Mouse (Mus musculus): ENCODE data around the gene Tlr8.
A peak's percentile ranks its signal among the peaks of the same experiment; 100 is the strongest.
"Not testable (repeated sequence)": the region's sequence is repeated elsewhere in the genome, so short reads cannot be mapped to it uniquely, and the experiment has no call there.

The Tlr8 gene

DNA sequence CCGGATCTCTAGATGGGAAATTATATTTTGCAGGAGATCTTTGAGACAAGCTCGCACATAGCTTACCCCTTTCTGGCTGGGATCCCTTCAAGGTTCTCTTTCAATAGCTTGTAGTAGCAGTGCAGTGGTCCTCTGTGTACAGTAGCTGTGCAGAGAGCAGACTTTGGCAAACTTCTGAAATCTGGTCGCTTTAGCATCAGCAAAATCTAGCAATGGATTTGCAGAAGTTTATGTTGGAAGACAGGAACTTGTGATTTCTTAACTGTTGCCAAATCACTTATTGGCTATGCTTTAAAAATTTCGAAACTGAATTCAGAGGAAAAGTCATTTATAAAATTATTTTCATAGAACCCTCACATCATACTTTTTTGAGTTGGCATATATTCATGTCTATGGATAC is at the start of gene Tlr8:
Gene Tlr8 (minus strand): TSS at position 244 of the 400 bp plus-strand sequence.
- no peak for DNase-seq

GRCm38 (mm10) chrX:167302061-167302460 is 37.9 kb upstream of the Tlr8 start:
- DNase-seq: not testable (repeated sequence)

- DNase-seq: peak; percentile 32
Measured at GRCm38 (mm10) chrX:167276953-167277352, 12.8 kb upstream of the Tlr8 start.

DNA sequence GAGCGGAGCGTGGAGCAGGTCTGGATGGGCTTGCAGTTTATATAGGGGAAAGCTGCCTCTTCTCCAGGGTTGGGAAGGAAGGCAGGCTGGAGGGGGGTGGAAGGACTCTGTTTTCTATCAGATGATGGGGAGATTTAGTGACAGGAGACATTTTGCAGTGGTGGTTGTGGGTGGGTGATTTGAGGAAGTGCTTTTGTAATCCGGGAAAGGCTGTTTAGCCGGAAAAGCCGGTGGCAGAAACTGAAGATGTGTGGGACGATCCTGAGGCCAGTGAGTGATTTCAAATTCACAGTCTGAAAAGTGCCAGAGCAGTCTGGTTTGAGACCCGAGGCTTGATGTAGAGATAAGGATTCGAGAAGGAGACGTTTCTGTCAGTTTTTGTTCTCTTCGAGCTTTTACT is 12.4 kb upstream of the Tlr8 start:
- no peak for DNase-seq

- DNase-seq: no peak
Measured at GRCm38 (mm10) chrX:167263530-167263929, 599 bp downstream of the Tlr8 start.

DNA sequence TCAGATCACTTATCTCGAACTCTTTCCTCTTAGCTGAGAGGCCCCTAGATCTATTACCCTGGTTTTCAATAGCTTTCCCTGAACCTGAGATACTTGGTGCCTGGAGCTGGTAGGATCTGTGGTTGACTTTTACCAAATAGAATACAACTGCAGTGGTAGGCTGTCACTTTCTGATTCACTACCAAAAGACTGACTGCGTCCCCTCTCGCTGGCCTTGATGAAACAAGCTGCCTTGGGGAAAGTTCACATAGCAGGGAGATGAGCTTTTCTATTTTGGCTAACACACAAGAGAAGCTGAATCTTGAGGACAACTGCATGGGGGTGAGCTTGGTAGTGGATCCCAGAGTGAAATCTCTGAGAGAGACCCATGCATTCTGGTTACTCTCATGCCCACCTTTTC is 22.4 kb downstream of the Tlr8 start:
- DNase-seq: no peak

DNA sequence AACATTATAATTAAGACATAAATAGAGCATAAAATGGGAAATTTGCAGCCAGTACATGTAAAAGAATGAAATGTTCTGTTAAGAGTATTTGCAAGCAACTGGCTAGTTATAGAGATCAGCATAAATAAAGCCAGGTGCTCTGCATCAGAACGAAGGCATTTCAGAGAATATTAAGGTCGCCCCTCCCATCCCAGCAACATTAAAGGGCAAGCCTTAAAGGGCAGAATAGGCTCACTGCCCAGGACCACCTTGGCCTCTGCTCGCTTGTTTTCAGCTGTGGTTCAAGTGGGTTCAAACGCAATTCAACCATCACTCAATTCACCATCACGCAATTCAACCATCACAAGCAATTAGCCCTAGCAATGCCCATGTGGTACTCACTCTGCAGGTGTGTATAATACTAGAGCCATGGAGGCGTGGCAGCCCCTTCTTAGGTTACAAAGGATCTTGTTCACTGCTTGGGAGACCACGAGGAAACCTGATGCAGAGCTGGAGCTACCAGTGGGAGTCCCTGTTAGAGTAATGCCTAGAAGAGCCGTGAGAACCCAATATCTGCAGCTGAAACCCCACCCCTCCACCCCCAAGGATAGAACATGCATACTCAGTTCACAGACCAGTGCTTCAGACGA is 24.7 kb downstream of the Tlr8 start:
- no peak for DNase-seq

DNA sequence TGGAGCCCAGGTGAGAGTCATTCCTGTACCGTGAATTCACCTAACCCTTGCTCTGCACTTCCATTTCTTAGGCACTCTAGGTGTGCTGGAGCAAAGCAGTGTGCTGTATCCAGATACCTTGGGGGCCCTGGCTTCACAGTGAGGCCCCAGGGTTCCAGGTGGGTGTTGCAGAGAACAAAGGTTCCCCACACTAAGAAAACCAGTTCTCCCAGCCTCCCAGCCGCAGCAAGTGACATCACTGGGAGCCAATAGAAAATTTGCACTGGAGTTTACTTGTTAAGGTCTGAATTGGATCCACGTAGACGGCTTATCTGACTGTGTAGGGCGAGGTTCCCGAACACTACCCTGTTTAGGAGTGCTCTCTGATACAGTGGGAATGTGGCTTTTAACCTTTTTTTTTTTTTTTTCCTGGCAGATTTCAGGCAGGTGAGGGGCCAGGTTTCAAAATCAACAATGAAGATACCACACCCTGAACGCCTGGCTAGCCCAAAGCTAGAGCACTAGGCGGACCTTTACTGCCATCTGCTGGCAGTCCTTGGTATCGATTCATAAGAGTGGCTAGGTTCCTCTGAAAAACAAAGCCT is 30.9 kb downstream of the Tlr8 start:
- DNase-seq: peak; percentile 58

DNA sequence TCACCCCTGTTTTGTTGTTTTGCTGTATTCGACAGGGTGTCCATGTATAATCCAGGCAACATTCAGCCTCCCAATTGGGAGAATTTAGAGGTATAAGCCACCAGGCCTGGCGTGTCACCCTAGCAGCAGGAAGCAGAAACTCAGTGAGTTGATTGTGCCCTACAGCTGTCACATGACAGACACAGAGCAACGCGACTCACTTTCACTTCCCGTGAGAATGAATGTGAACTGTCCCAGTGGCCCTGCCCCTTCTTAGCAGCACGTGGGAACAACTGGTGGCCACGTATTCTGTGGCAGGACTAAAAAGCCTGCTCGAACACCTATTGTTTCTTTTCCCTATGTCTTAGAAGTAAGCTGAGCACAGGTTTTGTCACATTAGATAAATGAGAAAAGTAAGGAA is 33.0 kb downstream of the Tlr8 start:
- DNase-seq: no peak

GRCm38 (mm10) chrX:167229819-167230218 is 34.3 kb downstream of the Tlr8 start:
- no peak for DNase-seq

- DNase-seq: peak; percentile 55
Measured at GRCm38 (mm10) chrX:167229206-167229605, 34.9 kb downstream of the Tlr8 start.

DNA sequence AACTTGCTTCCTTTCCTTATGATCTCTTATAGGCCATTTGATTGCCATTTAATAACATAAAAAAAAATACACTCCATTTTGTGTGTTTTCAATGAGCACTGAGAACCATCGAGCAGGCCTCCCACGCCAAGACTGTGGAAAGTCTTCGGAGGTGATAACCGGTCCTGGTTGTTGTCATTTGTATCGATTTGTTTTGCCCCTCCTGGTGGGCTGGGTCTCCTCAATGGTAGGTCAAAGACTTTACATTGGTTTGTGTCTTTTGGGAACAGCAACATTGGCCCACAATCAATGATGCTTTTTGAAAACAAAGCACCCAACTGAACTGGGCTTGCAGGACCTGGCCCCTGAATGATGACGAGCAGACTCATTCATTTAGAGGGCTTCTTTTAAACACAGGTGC is 36.4 kb downstream of the Tlr8 start:
- no peak for DNase-seq

GRCm38 (mm10) chrX:167227138-167227537 is 37.0 kb downstream of the Tlr8 start:
- DNase-seq: no peak

DNA sequence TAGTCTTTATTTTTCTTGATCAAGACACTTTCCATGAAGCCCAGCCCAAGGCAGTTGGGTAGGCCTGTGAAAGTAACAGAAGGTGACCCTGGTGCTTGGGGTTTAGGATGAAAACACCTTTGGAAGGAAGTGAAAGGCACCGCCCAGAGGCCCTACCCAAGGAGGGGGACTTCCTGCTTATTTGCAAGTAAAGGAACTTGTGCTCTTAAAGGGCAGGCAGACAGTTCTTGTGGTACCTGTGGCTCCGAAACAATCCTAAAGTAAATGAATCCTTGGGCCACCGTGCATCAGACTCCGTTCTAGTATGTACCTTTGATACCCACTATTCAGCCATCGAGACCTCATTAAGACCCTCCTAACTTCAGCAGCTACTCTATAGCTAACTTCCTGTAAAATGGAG is 37.6 kb downstream of the Tlr8 start:
- no peak for DNase-seq

GRCm38 (mm10) chrX:167212707-167213106 is 51.4 kb downstream of the Tlr8 start:
- DNase-seq: no peak

DNA sequence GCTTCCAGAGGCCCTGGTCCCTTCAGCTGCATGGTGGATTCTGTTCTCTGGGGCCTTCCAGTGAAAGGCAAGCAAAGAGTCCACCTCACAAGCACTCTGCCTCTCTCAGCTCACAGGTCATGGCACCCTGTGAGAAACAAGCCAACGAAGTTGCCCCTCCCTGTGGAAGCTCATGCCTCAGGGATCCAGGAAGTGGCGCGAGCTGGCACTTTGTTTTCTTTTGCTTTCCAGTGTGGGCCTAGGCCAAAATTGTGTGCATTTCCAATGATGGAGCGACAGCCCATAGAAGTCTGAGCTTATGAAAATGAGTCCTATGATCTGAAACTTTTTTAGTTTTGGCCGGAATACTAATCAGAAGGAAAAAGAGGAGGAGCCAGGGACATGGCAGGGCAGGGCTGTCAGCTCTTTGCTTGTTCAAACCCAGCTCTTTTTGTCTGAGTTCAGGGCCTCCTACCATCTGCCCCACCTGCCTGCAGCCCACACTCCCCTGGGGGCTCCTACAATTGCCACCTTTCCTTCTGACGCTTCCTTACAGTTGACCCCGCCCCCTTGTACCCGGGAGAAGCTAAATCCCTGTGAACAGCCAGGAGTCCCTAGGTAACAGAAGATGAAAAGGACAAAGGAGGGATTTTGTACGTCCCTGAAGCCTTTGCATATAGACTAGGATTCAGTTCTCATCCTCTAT is 52.1 kb downstream of the Tlr8 start:
- DNase-seq: no peak

DNA sequence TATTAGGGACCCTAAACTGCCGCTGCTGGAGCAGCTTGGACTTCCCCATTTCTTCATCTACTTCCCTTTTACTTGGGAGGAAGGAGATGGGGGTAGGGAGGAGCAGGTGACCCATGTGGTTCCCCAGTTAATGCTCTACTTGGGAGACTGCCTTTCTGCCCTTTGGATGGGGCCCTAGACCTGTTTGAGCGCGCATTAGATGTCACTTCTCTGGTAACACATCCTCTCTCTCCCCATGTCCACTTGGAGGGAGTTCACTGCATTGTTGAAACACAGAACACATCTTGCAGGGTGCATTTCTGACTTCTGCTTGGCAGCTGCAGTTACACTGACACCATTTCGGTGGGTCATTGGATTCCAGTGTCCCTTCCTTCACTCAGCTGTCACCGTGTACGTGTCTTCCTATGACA is 53.8 kb downstream of the Tlr8 start:
- DNase-seq: no peak

GRCm38 (mm10) chrX:167209828-167210227 is 54.3 kb downstream of the Tlr8 start:
- DNase-seq: no peak

DNA sequence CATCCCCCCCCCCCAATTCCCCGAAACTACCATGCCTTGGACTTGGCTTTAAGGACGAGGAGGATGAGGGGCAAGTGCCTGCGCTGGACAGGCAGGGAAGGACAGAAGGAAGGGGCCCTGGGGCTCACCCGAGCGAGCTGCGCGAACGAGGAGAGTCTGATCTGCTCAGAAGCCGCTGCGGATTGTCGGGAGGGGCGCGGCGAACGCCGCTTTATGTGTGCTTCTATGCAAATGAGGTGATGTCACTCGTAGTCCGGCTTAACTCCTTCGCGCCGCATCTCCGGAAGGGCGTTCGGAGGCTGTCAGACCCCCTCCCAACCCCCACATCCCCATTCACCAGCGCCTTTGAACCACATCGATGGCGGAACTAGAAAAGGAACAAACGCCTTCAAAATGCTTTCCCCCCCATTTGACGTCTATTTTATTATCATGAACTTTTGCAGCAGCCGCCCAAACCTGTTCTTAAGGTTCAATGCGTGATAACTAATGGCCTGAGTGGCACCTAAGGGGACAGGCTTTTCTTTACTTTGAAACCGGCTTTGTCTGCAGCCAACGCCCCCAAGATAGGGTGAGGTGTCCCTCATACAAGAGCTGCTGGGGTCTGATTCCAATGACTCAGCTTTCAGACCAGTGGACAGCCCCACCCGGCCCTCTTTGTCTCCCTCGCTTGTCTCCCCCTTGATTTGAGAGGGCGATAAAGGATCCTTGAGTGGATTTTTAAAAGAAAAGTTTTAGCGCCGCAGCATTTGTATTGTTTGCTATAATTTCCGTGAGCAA is 55.0 kb downstream of the Tlr8 start, which contains the start of gene Tmsb4x:
Gene Tmsb4x (minus strand): TSS at position 338 of the 777 bp plus-strand sequence.
- DNase-seq: peak; percentile 76

DNA sequence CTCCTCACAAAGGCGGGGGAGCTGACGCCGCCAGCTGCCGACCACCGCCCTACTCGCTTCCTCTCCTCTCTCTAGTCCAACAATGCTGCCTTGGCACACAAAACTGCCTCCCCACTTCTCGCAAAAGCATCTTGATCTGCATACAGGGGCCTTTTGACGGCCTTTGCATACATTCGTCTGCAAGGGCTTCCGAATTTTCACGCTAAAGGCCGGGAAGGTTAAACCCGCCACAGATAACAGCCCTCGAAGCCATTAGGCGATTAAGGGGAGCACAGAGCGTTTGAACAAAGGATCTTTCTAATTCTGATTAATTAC is 55.7 kb downstream of the Tlr8 start:
- DNase-seq: no peak

DNA sequence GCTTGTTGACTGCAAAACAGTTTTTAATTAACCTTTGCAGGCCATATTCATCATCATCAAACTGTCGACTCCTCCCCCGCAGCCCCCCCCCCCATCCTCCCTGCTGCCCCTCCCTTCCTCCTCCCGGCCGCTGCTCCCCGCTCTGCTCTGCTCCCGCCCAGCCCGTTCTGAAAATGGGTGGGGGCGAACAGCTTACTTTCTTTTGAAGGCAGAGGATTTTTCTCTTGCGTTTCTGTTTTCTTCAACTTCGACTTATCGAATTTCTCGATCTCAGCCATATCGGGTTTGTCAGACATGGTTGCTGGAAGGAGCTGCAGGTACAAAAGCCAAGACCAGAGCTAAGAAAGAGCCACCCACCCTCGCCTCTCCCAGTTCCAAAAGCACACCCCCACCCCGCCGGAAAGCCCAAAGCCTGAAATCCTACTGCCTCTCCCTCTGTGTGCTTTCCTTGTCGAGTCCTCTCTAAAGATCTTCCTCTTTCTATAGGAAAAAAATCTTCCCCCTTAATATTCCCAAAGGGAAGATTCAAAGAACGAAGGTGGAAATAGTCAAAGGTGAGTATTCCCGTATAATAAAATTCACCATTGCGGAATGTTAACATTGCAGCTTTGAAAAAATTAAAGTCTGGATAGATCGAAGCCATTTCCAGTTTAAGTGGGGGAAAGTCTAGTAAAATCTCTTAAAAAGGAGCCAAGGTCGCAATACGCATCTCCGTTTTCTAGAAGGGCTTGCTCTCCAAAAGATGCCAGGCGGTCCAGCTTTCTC is 56.2 kb downstream of the Tlr8 start:
- no peak for DNase-seq

DNA sequence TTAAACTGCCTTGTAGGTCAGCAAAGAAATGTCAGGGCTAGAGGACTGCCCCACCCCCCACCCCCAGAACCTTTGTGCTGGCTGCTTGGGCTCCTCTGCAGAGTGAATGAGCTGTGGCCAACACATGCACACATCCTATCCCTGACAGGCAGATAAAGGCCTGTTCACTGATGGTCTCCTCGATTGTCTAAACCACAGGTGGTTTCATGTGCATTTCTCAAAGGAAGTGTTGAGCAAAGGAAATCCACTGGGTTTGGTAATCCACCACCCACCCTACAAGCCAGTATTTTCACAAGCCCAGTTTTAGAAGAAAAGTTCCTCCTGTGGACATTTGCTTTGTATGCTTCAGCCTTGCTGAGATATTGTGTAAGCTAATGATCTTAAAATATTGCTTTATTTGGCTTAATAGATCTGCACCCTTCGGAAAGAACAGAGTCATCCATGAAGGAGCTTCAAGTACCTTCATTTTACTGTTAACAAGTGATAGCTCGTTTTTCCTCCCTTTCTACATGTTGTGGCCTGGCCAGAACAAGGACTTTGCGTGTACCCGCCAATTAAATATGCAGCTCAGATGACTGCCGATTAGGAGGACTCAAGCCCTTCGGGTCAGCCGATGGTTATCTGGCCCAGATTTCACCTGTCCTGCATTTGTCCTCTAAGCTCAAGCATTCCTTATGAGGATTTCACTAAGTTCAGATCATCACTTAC is 58.2 kb downstream of the Tlr8 start:
- DNase-seq: no peak
